Mouse (Mus musculus): ENCODE measurements at regions not wholly inside any gene's neighbourhood (a gene's known extent, or its start where the extent isn't known, plus 50 kb on each side); places are given as distances from the start of the nearest gene placed in this dataset.

GRCm38 (mm10) chr7:71831790-71832525 is 474.4 kb downstream of the Mctp2 start:
- TF ChIP-seq POLR2A (IDR thresholded peaks at IDR 0.05; ENCODE audit: extremely low read depth, insufficient read depth, low read length) (no peak), CTCF (IDR thresholded peaks at IDR 0.05; ENCODE audit: extremely low read depth, insufficient read depth, low read length) (no peak)
